Mouse (Mus musculus) CH12.LX (cell line): ENCODE measurements around the gene Setd2.

Experiments
- BHLHE40 ChIP-seq: IDR thresholded peaks from 2 replicates; pipeline ENCODE4 v1.6.1; 2011; ENCODE audit warnings: mild to moderate bottlenecking, low read depth, low read length, improper control_type of control experiment
- CTCF ChIP-seq, 2 experiments: IDR thresholded peaks in 1 of 2; conservative IDR thresholded peaks in 1 of 2; 2 replicates each; pipeline ENCODE4 v1.5.1; 2011 to 2012; ENCODE audit warnings: low read depth in 2 of 2, low read length in 2 of 2, improper control_type of control experiment in 1 of 2, inconsistent platforms in 1 of 2, mild to moderate bottlenecking in 1 of 2, moderate library complexity in 1 of 2
- EP300 ChIP-seq: IDR thresholded peaks from 2 replicates; pipeline ENCODE4 v1.6.1; 2011; ENCODE audit warnings: low read length, improper control_type of control experiment
- JUN ChIP-seq: IDR thresholded peaks from 2 replicates; pipeline ENCODE4 v1.6.1; 2011; ENCODE audit warnings: low read depth, mild to moderate bottlenecking, low read length, improper control_type of control experiment, moderate library complexity; ENCODE audit not compliant: insufficient read depth
- MAFK ChIP-seq: IDR thresholded peaks from 2 replicates; pipeline ENCODE4 v1.6.1; 2011; ENCODE audit warnings: low read length, improper control_type of control experiment; ENCODE audit not compliant: insufficient replicate concordance
- MAX ChIP-seq: IDR thresholded peaks from 2 replicates; pipeline ENCODE4 v1.6.1; 2011; ENCODE audit warnings: low read length, improper control_type of control experiment
- POLR2A ChIP-seq: IDR thresholded peaks from 2 replicates; pipeline ENCODE4 v1.6.1; 2011; ENCODE audit warnings: low read depth, mild to moderate bottlenecking, improper control_type of control experiment, low read length
- POLR2AphosphoS2 ChIP-seq: IDR thresholded peaks from 2 replicates; pipeline ENCODE4 v1.6.1; 2011; ENCODE audit warnings: low read depth, low read length, improper control_type of control experiment
- RCOR1 ChIP-seq: conservative IDR thresholded peaks from 2 replicates; pipeline ENCODE4 v1.6.1; 2012; ENCODE audit warnings: low read depth, mild to moderate bottlenecking, inconsistent platforms, low read length, improper control_type of control experiment
- SMC3 ChIP-seq: IDR thresholded peaks from 2 replicates; pipeline ENCODE4 v1.6.1; 2011; ENCODE audit warnings: low read depth, low read length, improper control_type of control experiment
- USF1 ChIP-seq: IDR thresholded peaks from 2 replicates; pipeline ENCODE4 v1.6.1; 2014; ENCODE audit warnings: low read depth, mild to moderate bottlenecking, inconsistent platforms, low read length, improper control_type of control experiment

DNA sequence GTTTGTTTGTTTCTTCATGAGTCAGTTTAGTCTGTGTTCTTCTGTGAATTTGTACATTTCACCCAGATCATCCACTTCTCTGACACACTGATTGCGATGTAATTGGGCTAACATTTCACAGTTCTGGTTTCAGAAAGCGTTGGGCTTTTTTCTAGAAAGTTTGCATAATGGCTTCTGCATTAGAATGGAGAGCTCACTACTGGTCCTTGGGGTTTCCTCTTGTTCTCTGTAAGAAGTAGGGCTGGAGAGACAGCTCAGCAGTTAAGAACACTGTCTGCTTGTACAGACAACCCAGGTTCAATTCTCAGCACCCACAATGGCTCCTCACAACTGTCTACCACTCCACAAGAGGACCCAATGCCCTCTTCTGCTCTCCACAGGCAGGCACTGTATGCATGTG is 127.8 kb downstream of the Setd2 start:
- TF ChIP-seq CTCF (conservative IDR thresholded peaks at IDR 0.05 in 1 of 2, IDR thresholded peaks at IDR 0.05 in 1 of 2; ENCODE audit: low read depth in 2 of 2, low read length in 2 of 2) (no peak), MAFK (no peak), USF1 (no peak), JUN (no peak), EP300 (no peak), SMC3 (no peak), POLR2AphosphoS2 (no peak), BHLHE40 (no peak), MAX (no peak), POLR2A (no peak), RCOR1 (no peak)
